Mouse (Mus musculus) embryonic fibroblast, embryonic 13.5 days (primary cell): ENCODE measurements at regions not wholly inside any gene's neighbourhood (a gene's known extent, or its start where the extent isn't known, plus 50 kb on each side); places are given as distances from the start of the nearest gene placed in this dataset.

ENCODE experiments used
- H3K27ac ChIP-seq: 2 replicates; pipeline ENCODE4 v1.5.1; 2012; ENCODE audit warnings: low read length, control low read depth, inconsistent platforms; ENCODE audit not compliant: insufficient read depth
- H3K4me1 ChIP-seq: 2 replicates; pipeline ENCODE4 v1.6.1; 2011; ENCODE audit warnings: low read length; ENCODE audit not compliant: control insufficient read depth, insufficient read depth
- H3K4me3 ChIP-seq: 2 replicates; pipeline ENCODE4 v1.5.1; 2011; ENCODE audit warnings: mild to moderate bottlenecking, control low read depth, low read length; ENCODE audit not compliant: insufficient read depth
- CTCF ChIP-seq: IDR thresholded peaks from 2 replicates; pipeline ENCODE4 v1.5.1; 2011; ENCODE audit warnings: mild to moderate bottlenecking, control low read depth, low read length, moderate library complexity, borderline replicate concordance; ENCODE audit not compliant: insufficient read depth
- POLR2A ChIP-seq: IDR thresholded peaks from 2 replicates; pipeline ENCODE4 v1.6.1; 2011; ENCODE audit warnings: low read depth, mild to moderate bottlenecking, control low read depth, low read length, moderate library complexity

- no peak overlapping the region for H3K4me3 ChIP-seq
- no peaks in the 10 kb centered on the region for H3K4me1 ChIP-seq
- TF ChIP-seq POLR2A (no peak), CTCF (no peak)
- no peak overlapping the region for H3K27ac ChIP-seq
Observed at GRCm38 (mm10) chr15:93775199-93775745, 179.6 kb upstream of the Prickle1 start.

- H3K4me1 ChIP-seq = no peaks in the 10 kb centered on the region
- H3K4me3 ChIP-seq = no peak overlapping the region
- TF ChIP-seq POLR2A = no peak
- TF ChIP-seq CTCF = no peak
- no peak overlapping the region for H3K27ac ChIP-seq
Observed at GRCm38 (mm10) chr15:93774340-93774739, 178.6 kb upstream of the Prickle1 start.

GRCm38 (mm10) chr15:93766981-93767380 lies 171.3 kb upstream of the Prickle1 start:
- Histone ChIP-seq H3K4me3 (no peak overlapping the region), H3K4me1 (no peaks in the 10 kb centered on the region), H3K27ac (no peak overlapping the region)
- no peak for TF ChIP-seq POLR2A
- no peak for TF ChIP-seq CTCF

- Histone ChIP-seq H3K4me1 (no peaks in the 10 kb centered on the region), H3K4me3 (no peak overlapping the region)
Observed at GRCm38 (mm10) chr15:93763047-93763446, 167.4 kb upstream of the Prickle1 start.

GRCm38 (mm10) chr15:93758204-93758836 lies 162.6 kb upstream of the Prickle1 start:
- Histone ChIP-seq H3K27ac (no peak overlapping the region), H3K4me3 (no peak overlapping the region), H3K4me1 (no peaks in the 10 kb centered on the region)
- TF ChIP-seq CTCF (no peak), POLR2A (no peak)

More at GRCm38 (mm10) chr15:93763047-93763446, 167.4 kb upstream of the Prickle1 start:
- H3K27ac ChIP-seq = no peak overlapping the region
- TF ChIP-seq POLR2A = no peak
- no peak for TF ChIP-seq CTCF

GRCm38 (mm10) chr15:93755989-93756388 lies 160.3 kb upstream of the Prickle1 start:
- no peak overlapping the region for H3K27ac ChIP-seq
- TF ChIP-seq POLR2A (no peak), CTCF (no peak)
- no peaks in the 10 kb centered on the region for H3K4me1 ChIP-seq
- no peak overlapping the region for H3K4me3 ChIP-seq

GRCm38 (mm10) chr15:93751817-93752216 lies 156.1 kb upstream of the Prickle1 start:
- TF ChIP-seq CTCF (no peak), POLR2A (no peak)
- Histone ChIP-seq H3K27ac (no peak overlapping the region), H3K4me3 (no peak overlapping the region), H3K4me1 (no peaks in the 10 kb centered on the region)

GRCm38 (mm10) chr15:93750953-93751352 lies 155.3 kb upstream of the Prickle1 start:
- Histone ChIP-seq H3K27ac (no peak overlapping the region), H3K4me3 (no peak overlapping the region), H3K4me1 (no peaks in the 10 kb centered on the region)
- no peak for TF ChIP-seq CTCF
- TF ChIP-seq POLR2A = no peak

- Histone ChIP-seq H3K4me1 (peaks cover 11% of the 10 kb centered on the region), H3K4me3 (no peak overlapping the region), H3K27ac (0 out of 2 replicates have a peak overlapping the region, but pooled peaks have one; percentile 15)
- TF ChIP-seq CTCF = no peak
- TF ChIP-seq POLR2A = no peak
Observed at GRCm38 (mm10) chr15:93744191-93744945, 148.7 kb upstream of the Prickle1 start.

- Histone ChIP-seq H3K4me1 (0 out of 2 replicates have a peak, but pooled peaks cover under 1% of the 10 kb centered on the region), H3K4me3 (no peak overlapping the region), H3K27ac (no peak overlapping the region)
- TF ChIP-seq CTCF (no peak), POLR2A (no peak)
Observed at GRCm38 (mm10) chr15:93733731-93734510, 138.2 kb upstream of the Prickle1 start.
